ENCODE assay signal across 8 mouse cellular contexts in the genomic region with DNA sequence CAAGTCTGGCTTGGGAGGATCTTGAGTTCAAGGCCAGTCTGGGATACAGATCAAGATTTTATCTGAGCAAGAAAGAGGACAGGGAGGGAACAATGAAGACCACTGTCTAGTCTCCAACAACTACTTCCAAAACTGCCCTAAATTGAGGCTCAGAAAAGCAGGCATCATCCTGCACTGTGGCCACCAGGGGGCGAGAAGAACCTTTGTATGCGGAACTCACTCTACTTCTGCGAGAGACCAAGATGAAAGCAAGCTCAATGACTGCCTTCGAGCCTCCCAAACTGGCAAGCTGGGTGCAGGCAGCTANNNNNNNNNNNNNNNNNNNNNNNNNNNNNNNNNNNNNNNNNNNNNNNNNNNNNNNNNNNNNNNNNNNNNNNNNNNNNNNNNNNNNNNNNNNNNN. TPM values are rescaled to one million over a fixed set of nuclear protein-coding genes. Genes with fewer than 3 reads are reported as not detected.
DNase-seq lines count a peak whose midpoint lies in the region; TF ChIP-seq lines count a peak whose summit lies in the region.

No protein-coding gene starts in this region.

- no peaks in the 10 kb centered on the region for H3K4me1 ChIP-seq in testis, adult 2 months (ENCODE audit: control insufficient read depth, insufficient read depth, low read length)
- no peaks in the 10 kb centered on the region for H3K4me1 ChIP-seq in liver, adult 2 months (ENCODE audit: control insufficient read depth, insufficient read depth, low read length)
- peaks cover 30% of the 10 kb centered on the region for H3K4me1 ChIP-seq in olfactory bulb, adult 2 months (ENCODE audit: control insufficient read depth, insufficient read depth, low read length)
- H3K4me1 ChIP-seq in thymus, adult 2 months (replicated peaks; ENCODE audit: control insufficient read depth, insufficient read depth, low read length) = 0 out of 2 replicates have a peak, but pooled peaks cover under 1% of the 10 kb centered on the region

- no peak for TF ChIP-seq POLR2A in testis, adult 2 months (IDR thresholded peaks at IDR 0.05; ENCODE audit: control insufficient read depth, low read depth, low read length)
- TF ChIP-seq POLR2A in liver, adult 2 months (IDR thresholded peaks at IDR 0.05; ENCODE audit: extremely low read depth, insufficient read depth, low read length) = no peak
- TF ChIP-seq POLR2A in olfactory bulb, adult 2 months (IDR thresholded peaks at IDR 0.05; ENCODE audit: insufficient read depth, low read depth, low read length) = no peak
- TF ChIP-seq POLR2A in thymus, adult 2 months (IDR thresholded peaks at IDR 0.05; ENCODE audit: control insufficient read depth, extremely low read depth, insufficient read depth, low read length, poor library complexity) = no peak

- no peak overlapping the region for H3K4me3 ChIP-seq in testis, adult 2 months (ENCODE audit: control insufficient read depth, low read depth, low read length)
- no peak overlapping the region for H3K4me3 ChIP-seq in liver, adult 2 months (ENCODE audit: insufficient read depth, low read depth, low read length)
- no peak overlapping the region for H3K4me3 ChIP-seq in olfactory bulb, adult 2 months (ENCODE audit: insufficient read depth, low read depth, low read length)
- H3K4me3 ChIP-seq in thymus, adult 2 months (ENCODE audit: control insufficient read depth, insufficient read depth, low read length) = no peak overlapping the region

- H3K27me3 ChIP-seq in testis, adult 2 months (ENCODE audit: control insufficient read depth, insufficient read depth, low read length) = no peaks in the 10 kb centered on the region
- H3K27me3 ChIP-seq in liver, adult 2 months (ENCODE audit: control insufficient read depth, insufficient read depth, low read length) = no peaks in the 10 kb centered on the region
- H3K27me3 ChIP-seq in thymus, adult 2 months (ENCODE audit: control insufficient read depth, insufficient read depth, low read length) = no peaks in the 10 kb centered on the region

- H3K36me3 ChIP-seq in testis, adult 2 months (ENCODE audit: control insufficient read depth, insufficient read depth, low read length) = no peaks in the 10 kb centered on the region
- H3K36me3 ChIP-seq in liver, adult 2 months (ENCODE audit: control insufficient read depth, insufficient read depth, low read length) = no peaks in the 10 kb centered on the region
- peaks cover 71% of the 10 kb centered on the region for H3K36me3 ChIP-seq in thymus, adult 2 months (ENCODE audit: control insufficient read depth, insufficient read depth, low read length)

- no peak overlapping the region for H3K27ac ChIP-seq in testis, adult 2 months (ENCODE audit: control insufficient read depth, insufficient read depth, low read depth, low read length)
- H3K27ac ChIP-seq in liver, adult 2 months (replicated peaks; ENCODE audit: insufficient read depth, low read depth, low read length) = no peak overlapping the region
- no peak overlapping the region for H3K27ac ChIP-seq in olfactory bulb, adult 2 months (ENCODE audit: insufficient read depth, low read depth, low read length)
- no peak overlapping the region for H3K27ac ChIP-seq in thymus, adult 2 months (ENCODE audit: control insufficient read depth, insufficient read depth, low read length)

- no peak for DNase-seq in testis, postnatal 14 days (ENCODE audit: low spot score)
- DNase-seq in cerebellum, adult 9-11 months = peak; percentile 60
- peak; percentile 68 to 83 for DNase-seq in frontal cortex, postnatal 36 days (ENCODE audit: low spot score in 2 of 2)
- DNase-seq in kidney, adult 8-10 months = peak; percentile 58 to 79
- DNase-seq in liver, adult 2 months (ENCODE audit: extremely low read depth, low read depth, low spot score) = peak; percentile 56
- peak; percentile 80 for DNase-seq in thymus, adult 2 months

- WGBS in liver, adult 2 months = under 1% methylated on average over 4 of the region's 4 CpGs
- 0% methylated on average over 4 of the region's 4 CpGs for WGBS in olfactory bulb, adult 2 months
- WGBS in thymus, adult 2 months = 3% methylated on average over 4 of the region's 4 CpGs

- H3K9ac ChIP-seq in liver, adult 2 months (ENCODE audit: low read depth, low read length) = no peak overlapping the region

- H3K79me2 ChIP-seq in liver, adult 2 months (ENCODE audit: control insufficient read depth, insufficient read depth, low read length) = no peaks in the 10 kb centered on the region

- peak; percentile 69; the same call in 1 of the 2 replicates for TF ChIP-seq CTCF in testis, adult 2 months (IDR thresholded peaks at IDR 0.05; ENCODE audit: control insufficient read depth, insufficient read depth, insufficient replicate concordance, low read depth, low read length)
- peak; percentile 83 for TF ChIP-seq CTCF in liver, adult 2 months (IDR thresholded peaks at IDR 0.05; ENCODE audit: low read depth, low read length)
- TF ChIP-seq CTCF in olfactory bulb, adult 2 months (IDR thresholded peaks at IDR 0.05; ENCODE audit: insufficient read depth, low read depth, low read length) = peak; percentile 52
- peak; percentile 43; the same call in 1 of the 2 replicates for TF ChIP-seq CTCF in thymus, adult 2 months (IDR thresholded peaks at IDR 0.05; ENCODE audit: borderline replicate concordance, control insufficient read depth, extremely low read depth, insufficient read depth, low read length, poor library complexity)

RNA-seq across cellular contexts. Expression of gene Atp8b2, which starts 9.9 kb away (rescaled TPM):
- polyA plus RNA-seq in testis, adult 2 months (2012; rRNA removed) = 26.9 and 39.9 TPM in 2 replicates
- 2.3 and 2.6 TPM in 2 replicates for total RNA-seq in liver, adult 2 months (2014; rRNA removed)
- 2.2 and 4.0 TPM in 2 replicates for polyA plus RNA-seq in liver, adult 2 months (2012; rRNA removed)
- polyA plus RNA-seq in olfactory bulb, adult 2 months (2012; ENCODE audit: insufficient read depth, insufficient read length, low replicate concordance, missing spikeins) = not detected in 2 replicates
- polyA plus RNA-seq in thymus, adult 2 months (2012; rRNA removed) = 109 and 123 TPM in 2 replicates

RNA-seq across cellular contexts. Expression of gene Il6ra, which starts 40.4 kb away (rescaled TPM):
- 0.93 and 1.1 TPM in 2 replicates for polyA plus RNA-seq in testis, adult 2 months (2012; rRNA removed)
- total RNA-seq in liver, adult 2 months (2014; rRNA removed) = 15.4 and 19.7 TPM in 2 replicates
- polyA plus RNA-seq in liver, adult 2 months (2012; rRNA removed) = 10.1 and 10.5 TPM in 2 replicates
- polyA plus RNA-seq in olfactory bulb, adult 2 months (2012; ENCODE audit: insufficient read depth, insufficient read length, low replicate concordance, missing spikeins) = not detected in 2 replicates
- polyA plus RNA-seq in thymus, adult 2 months (2012; rRNA removed) = 10.4 and 11.1 TPM in 2 replicates

RNA-seq across cellular contexts. Expression of gene Hax1, which starts 45.2 kb away (rescaled TPM):
- 108 and 116 TPM in 2 replicates for polyA plus RNA-seq in testis, adult 2 months (2012; rRNA removed)
- 82.1 and 86.1 TPM in 2 replicates for total RNA-seq in liver, adult 2 months (2014; rRNA removed)
- polyA plus RNA-seq in liver, adult 2 months (2012; rRNA removed) = 68.6 and 70.2 TPM in 2 replicates
- not detected in 2 replicates for polyA plus RNA-seq in olfactory bulb, adult 2 months (2012; ENCODE audit: insufficient read depth, insufficient read length, low replicate concordance, missing spikeins)
- polyA plus RNA-seq in thymus, adult 2 months (2012; rRNA removed) = 53.9 and 61.4 TPM in 2 replicates
